Mouse (Mus musculus): ENCODE measurements around the gene Cd52. TPM values are rescaled to one million over a fixed set of nuclear protein-coding genes. Genes with fewer than 3 reads are reported as not detected.

The Cd52 gene
- total and polyA plus RNA-seq, 2 experiments from 2014 or later = 9.3 TPM; not detected in 1

DNA sequence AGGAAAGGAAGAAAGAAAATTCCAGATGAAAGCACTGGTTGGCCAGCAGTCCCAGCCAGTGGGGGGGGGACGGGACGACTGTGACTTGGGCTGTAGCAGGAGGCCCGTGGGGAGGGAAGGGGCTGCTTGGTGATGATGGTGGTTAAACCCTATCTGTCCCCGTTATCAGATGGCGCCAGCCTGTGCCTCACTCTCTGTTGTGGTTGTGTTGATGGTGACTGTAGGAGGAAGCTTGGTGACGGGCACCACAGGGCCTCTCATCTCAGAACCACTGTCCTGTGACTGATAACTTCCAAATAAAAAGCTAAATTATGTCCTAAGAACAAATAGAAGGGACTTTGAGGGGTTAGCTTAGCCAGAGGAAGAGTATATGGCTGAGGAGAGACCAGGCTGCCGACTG, 11.2 kb upstream of the Cd52 start:
- peaks cover 4% of the 10 kb centered on the region; the same call in 1 of the 2 replicates for H3K4me1 ChIP-seq (ENCODE audit: control insufficient read depth, insufficient read depth)

GRCm38 (mm10) chr4:134102742-134103119, 7.8 kb upstream of the Cd52 start:
- ATAC-seq (ENCODE audit: insufficient read depth, low read depth) (peak; percentile 13; the same call in 1 of the 2 replicates), DNase-seq (ENCODE audit: low spot score) (no peak)
- TF ChIP-seq CTCF (IDR thresholded peaks at IDR 0.05; ENCODE audit: low read depth) = no peak
- no peak for TF ChIP-seq EP300 (IDR thresholded peaks at IDR 0.05; ENCODE audit: low read depth)
- H3K27me3 ChIP-seq (ENCODE audit: control insufficient read depth, insufficient read depth, low read length) = no peaks in the 10 kb centered on the region
- peaks cover 4% of the 10 kb centered on the region; the same call in 1 of the 2 replicates for H3K4me1 ChIP-seq (ENCODE audit: control insufficient read depth, insufficient read depth)
- H3K36me3 ChIP-seq (replicated peaks; ENCODE audit: control insufficient read depth, insufficient read depth, low read length) = no peaks in the 10 kb centered on the region
- peak overlapping the region; percentile 79 for H3K4me2 ChIP-seq (ENCODE audit: low read depth, low read length)
- peak overlapping the region; percentile 64 for H3K4me3 ChIP-seq (ENCODE audit: low read depth, low read length)
- H3K27ac ChIP-seq (ENCODE audit: low read depth) = no peak overlapping the region
- H3K9me3 ChIP-seq (replicated peaks; ENCODE audit: control insufficient read depth, low read length) = no peaks in the 10 kb centered on the region
- peak overlapping the region; percentile 39; the same call in 1 of the 2 replicates for H3K9ac ChIP-seq (replicated peaks; ENCODE audit: low read depth, low read length)
- WGBS = 4% methylated on average over 21 of the region's 21 CpGs

More for the DNA sequence above, 11.2 kb upstream of the Cd52 start:
- Histone ChIP-seq H3K27me3 (ENCODE audit: control insufficient read depth, insufficient read depth, low read length) (no peaks in the 10 kb centered on the region), H3K9me3 (replicated peaks; ENCODE audit: control insufficient read depth, low read length) (no peaks in the 10 kb centered on the region), H3K4me2 (ENCODE audit: low read depth, low read length) (no peak overlapping the region), H3K4me3 (ENCODE audit: low read depth, low read length) (no peak overlapping the region), H3K36me3 (replicated peaks; ENCODE audit: control insufficient read depth, insufficient read depth, low read length) (no peaks in the 10 kb centered on the region), H3K27ac (ENCODE audit: low read depth) (no peak overlapping the region), H3K9ac (replicated peaks; ENCODE audit: low read depth, low read length) (no peak overlapping the region)
- ATAC-seq (ENCODE audit: insufficient read depth, low read depth) = no peak
- WGBS = 58% methylated on average over 7 of the region's 7 CpGs
- DNase-seq (ENCODE audit: low spot score) = no peak
- TF ChIP-seq CTCF (IDR thresholded peaks at IDR 0.05; ENCODE audit: low read depth) = no peak
- TF ChIP-seq EP300 (IDR thresholded peaks at IDR 0.05; ENCODE audit: low read depth) = no peak

DNA sequence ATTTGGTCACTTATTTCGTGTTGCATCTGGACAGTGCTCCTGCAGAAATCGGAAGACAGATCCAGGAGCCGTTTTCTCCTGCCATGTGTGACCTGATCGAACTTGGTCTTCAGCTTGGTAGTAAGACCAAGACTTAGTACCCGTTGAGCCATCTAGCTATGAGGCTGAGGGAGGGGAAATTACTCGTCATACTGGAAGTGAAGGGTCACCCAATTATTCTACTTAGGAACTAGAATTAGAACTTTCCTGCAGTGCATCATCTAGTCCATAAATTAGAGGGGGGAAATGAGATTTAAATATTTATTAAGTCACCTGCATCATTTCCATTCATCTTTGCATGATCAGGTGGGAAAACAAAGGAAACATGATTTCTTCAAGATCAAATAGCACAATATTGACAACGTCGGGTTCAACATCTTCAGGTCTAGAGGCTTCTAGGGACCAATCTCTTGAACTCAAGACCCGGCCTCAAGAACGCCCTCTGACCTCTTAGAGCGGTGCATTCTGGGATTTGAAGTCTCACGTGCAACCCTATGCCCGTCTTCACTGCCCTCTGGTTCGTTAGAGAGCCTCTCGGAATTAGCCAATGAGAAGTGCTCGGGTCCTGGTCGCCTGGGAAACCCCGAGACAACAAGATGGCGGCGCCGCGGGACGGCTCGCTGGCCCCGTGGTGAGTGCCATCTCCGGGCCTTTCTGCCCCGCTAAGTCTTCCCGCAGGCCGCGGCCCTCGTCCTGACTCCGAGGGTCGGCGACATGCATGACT, 7.3 kb upstream of the Cd52 start, which contains the start of gene Ubxn11:
Ubxn11 (plus strand) TSS at position 592 of the 763 bp plus-strand sequence.
- Histone ChIP-seq H3K36me3 (replicated peaks; ENCODE audit: control insufficient read depth, insufficient read depth, low read length) (no peaks in the 10 kb centered on the region), H3K4me2 (ENCODE audit: low read depth, low read length) (peak within 1 kb of the TSS; percentile 79), H3K27ac (ENCODE audit: low read depth) (no peak within 1 kb of the TSS), H3K4me3 (ENCODE audit: low read depth, low read length) (peak within 1 kb of the TSS; percentile 64), H3K4me1 (ENCODE audit: control insufficient read depth, insufficient read depth) (peaks cover 4% of the 10 kb centered on the region; the same call in 1 of the 2 replicates), H3K9me3 (replicated peaks; ENCODE audit: control insufficient read depth, low read length) (no peaks in the 10 kb centered on the region), H3K9ac (replicated peaks; ENCODE audit: low read depth, low read length) (peak within 1 kb of the TSS; percentile 39; the same call in 1 of the 2 replicates), H3K27me3 (ENCODE audit: control insufficient read depth, insufficient read depth, low read length) (no peaks in the 10 kb centered on the region)
- DNase-seq (ENCODE audit: low spot score) = peak; percentile 90
- WGBS = 19% methylated on average over 34 of the region's 34 CpGs
- ATAC-seq (ENCODE audit: insufficient read depth, low read depth) = peak; percentile 98
- TF ChIP-seq CTCF (IDR thresholded peaks at IDR 0.05; ENCODE audit: low read depth) (no peak), EP300 (IDR thresholded peaks at IDR 0.05; ENCODE audit: low read depth) (no peak)

DNA sequence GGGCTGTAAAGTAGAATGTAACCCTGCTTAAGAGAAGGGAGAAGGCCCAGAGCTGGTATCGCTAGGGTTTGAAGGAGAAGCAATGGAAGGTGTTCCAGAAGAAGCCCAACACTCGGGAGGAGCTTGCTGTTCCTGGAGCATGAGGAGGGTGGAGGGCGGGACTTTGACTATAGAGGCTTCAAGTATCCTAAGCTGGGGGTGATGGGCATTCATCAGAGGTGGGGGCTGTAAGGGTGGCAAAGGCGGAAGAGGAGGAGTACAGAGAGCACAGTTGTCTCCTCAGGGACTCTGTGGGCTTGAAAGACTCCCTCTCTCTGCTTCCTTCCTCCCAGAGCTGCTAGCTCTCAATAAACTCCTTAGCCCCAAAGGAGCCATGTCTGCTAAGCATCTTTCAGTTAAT, 5.4 kb upstream of the Cd52 start:
- Histone ChIP-seq H3K27me3 (ENCODE audit: control insufficient read depth, insufficient read depth, low read length) (no peaks in the 10 kb centered on the region), H3K4me2 (ENCODE audit: low read depth, low read length) (no peak overlapping the region), H3K27ac (ENCODE audit: low read depth) (no peak overlapping the region), H3K9me3 (replicated peaks; ENCODE audit: control insufficient read depth, low read length) (no peaks in the 10 kb centered on the region), H3K9ac (replicated peaks; ENCODE audit: low read depth, low read length) (no peak overlapping the region), H3K4me1 (ENCODE audit: control insufficient read depth, insufficient read depth) (peaks cover 4% of the 10 kb centered on the region; the same call in 1 of the 2 replicates), H3K4me3 (ENCODE audit: low read depth, low read length) (no peak overlapping the region), H3K36me3 (replicated peaks; ENCODE audit: control insufficient read depth, insufficient read depth, low read length) (no peaks in the 10 kb centered on the region)
- ATAC-seq (ENCODE audit: insufficient read depth, low read depth) = no peak
- 63% methylated on average over 4 of the region's 4 CpGs for WGBS
- TF ChIP-seq EP300 (IDR thresholded peaks at IDR 0.05; ENCODE audit: low read depth) = no peak
- no peak for TF ChIP-seq CTCF (IDR thresholded peaks at IDR 0.05; ENCODE audit: low read depth)
- no peak for DNase-seq (ENCODE audit: low spot score)

GRCm38 (mm10) chr4:134098628-134099027, 3.7 kb upstream of the Cd52 start:
- no peak for ATAC-seq (ENCODE audit: insufficient read depth, low read depth)
- Histone ChIP-seq H3K4me3 (ENCODE audit: low read depth, low read length) (no peak overlapping the region), H3K4me2 (ENCODE audit: low read depth, low read length) (no peak overlapping the region), H3K27me3 (ENCODE audit: control insufficient read depth, insufficient read depth, low read length) (no peaks in the 10 kb centered on the region), H3K4me1 (ENCODE audit: control insufficient read depth, insufficient read depth) (peaks cover 4% of the 10 kb centered on the region; the same call in 1 of the 2 replicates), H3K36me3 (replicated peaks; ENCODE audit: control insufficient read depth, insufficient read depth, low read length) (no peaks in the 10 kb centered on the region), H3K9me3 (replicated peaks; ENCODE audit: control insufficient read depth, low read length) (no peaks in the 10 kb centered on the region), H3K27ac (ENCODE audit: low read depth) (peak overlapping the region; percentile 15; the same call in 1 of the 2 replicates), H3K9ac (replicated peaks; ENCODE audit: low read depth, low read length) (no peak overlapping the region)
- no peak for DNase-seq (ENCODE audit: low spot score)
- no peak for TF ChIP-seq CTCF (IDR thresholded peaks at IDR 0.05; ENCODE audit: low read depth)
- WGBS = 30% methylated on average over 8 of the region's 8 CpGs
